Mouse (Mus musculus): ENCODE measurements around the gene Lypd3.

DNA sequence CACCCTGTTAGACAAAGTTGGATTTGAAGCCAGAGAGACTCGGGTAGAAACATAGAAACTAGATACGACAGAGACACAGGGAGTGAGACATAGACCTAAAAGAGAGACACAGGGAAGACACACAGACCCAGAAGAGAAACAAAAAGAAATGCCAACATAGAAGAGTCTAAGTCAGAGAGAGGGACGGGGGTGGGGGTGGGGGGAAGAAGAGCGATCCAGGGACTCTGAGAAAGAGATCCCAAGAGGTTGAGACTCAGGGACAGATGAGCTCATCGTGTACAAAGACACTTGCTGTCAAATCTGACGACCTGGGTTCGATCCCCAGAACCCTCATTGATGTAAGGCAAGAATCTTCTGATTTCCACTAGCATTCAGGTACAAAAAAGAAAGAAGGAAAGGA is 24.6 kb upstream of the Lypd3 start:
- TF ChIP-seq CTCF (IDR thresholded peaks at IDR 0.05; ENCODE audit: borderline replicate concordance, insufficient read depth, low read depth, low read length): no peak
- no peak for TF ChIP-seq POLR2A (IDR thresholded peaks at IDR 0.05; ENCODE audit: borderline replicate concordance, insufficient read depth, low read length)

Measured in cerebellum, adult 2 months (tissue).